Mouse (Mus musculus) E14TG2a.4 (cell line): Measurements from ENCODE around the gene Aatk.

ENCODE experiments used
- CTCF ChIP-seq: conservative IDR thresholded peaks from 2 replicates; pipeline ENCODE4 v1.5.1; 2014; ENCODE audit warnings: low read length
- POU5F1 ChIP-seq: IDR thresholded peaks from 2 replicates; pipeline ENCODE4 v1.6.1; 2014; ENCODE audit warnings: low read length, borderline replicate concordance

DNA sequence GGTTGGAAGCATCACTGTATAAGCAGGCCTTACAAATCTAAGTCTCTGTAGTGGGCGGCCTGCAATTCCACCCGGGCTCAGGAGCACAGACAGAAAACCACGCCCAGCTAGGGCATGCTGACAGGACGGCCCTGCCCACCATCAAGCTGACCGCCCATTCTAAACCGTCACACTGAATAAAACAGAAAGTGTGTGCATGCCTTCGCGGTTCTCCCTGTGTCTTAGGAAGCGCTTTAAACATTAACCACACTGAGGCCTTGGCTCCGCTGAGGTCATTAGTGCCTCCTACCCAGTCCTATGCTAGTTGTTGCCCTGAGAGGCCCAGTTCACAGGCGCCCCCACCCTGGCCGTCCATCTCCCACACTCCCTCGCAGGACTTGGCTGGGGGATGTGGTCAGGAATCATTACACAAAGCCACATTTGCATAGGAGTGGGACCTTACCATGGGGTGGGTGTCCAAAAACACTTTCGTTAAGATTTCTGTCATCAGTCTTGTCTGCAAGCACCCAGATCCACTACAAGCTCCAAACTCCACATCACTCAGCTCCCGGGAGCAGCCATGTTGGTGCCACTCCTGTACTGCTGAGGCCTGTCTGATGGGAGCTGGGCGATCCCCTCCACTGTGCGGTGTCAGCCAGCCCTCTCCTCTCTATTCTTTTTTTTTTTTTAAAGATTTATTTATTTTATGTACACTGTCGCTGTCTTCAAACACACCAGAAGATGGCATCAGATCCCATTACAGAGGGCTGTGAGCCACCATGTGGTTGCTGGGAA, 18.5 kb downstream of the Aatk start:
- TF ChIP-seq CTCF (no peak), POU5F1 (no peak)
